Mouse (Mus musculus): ENCODE results near the gene Cct4. TPM values are rescaled to one million over a fixed set of nuclear protein-coding genes. Genes with fewer than 3 reads are reported as not detected.

Cct4 gene
- polyA plus RNA-seq (2012; rRNA removed): 118 and 173 TPM in 2 replicates

DNA sequence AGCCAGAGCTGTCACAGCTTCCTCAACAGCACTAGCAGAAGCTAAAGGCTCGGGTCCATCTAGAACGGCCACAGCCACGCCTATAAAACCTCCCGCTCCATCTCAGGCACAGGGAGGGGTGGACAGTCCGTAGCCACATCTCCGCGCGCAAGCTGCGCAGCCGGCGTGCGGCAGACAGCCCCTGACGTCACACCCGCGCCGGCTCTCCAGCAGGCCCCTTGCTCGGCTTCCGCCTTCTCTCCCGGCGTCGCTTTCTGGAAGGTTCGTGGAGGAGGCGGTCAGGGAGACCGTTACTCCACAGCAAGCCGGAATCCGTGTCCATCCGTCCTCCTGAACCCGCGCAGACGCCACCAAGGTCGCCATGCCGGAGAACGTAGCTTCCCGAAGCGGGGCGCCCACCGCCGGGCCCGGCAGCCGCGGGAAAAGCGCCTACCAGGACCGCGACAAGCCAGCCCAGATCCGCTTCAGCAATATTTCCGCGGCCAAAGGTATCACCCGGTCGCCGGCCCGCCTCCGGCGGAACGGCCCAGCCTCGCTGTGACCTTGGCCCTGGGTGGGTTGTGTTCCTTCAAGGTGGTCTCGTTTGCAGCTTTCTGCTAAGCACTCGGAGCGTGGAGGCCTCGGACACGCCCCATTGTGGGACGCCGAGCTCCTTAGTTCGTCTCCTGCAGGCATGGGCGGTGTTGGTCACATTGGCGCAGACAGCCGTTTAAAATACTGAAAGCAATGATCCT lies at the start of gene Cct4:
TSS of gene Cct4 (plus strand) at position 127 of the 734 bp plus-strand sequence.

DNA sequence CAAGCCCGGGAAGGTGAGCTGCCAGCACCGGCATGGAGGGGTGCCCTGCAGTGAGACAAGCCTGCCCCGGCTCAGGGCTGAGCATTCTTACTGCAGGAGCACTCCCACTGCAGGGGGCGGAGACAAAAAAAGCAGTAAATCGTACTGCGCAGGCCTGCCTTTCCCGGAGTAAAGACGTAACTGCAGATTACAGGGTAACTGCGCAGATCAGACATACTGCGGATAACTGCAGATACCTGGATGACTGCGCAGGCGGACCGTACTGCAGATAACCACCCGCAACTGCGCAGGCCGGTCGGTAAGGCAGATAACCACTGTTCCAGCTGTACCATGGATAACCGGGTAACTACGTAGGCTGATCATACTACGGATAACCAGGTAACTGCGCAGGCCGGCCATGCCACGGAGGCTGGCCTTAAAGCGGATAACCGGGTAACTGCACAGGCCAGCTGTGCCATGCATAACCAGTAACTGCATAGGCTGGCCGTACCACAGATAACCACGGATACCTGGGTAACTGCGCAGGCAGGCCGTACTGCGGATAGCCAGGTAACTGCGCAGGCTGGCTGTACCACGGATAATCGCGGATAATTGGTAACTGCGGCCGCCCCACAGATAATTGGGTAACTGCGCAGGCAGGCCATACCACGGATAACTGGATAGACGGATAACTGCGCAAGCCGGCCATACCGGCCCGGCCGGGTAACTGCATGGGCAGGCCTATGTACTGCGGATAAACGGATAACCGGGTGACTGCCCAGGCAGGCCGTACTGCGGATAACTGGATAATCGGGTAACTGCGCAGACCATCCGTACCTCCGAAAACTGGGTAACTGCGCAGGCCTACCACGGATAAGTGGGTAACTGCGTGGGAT lies 18.2 kb upstream of the Cct4 start, which contains the start of gene Zrsr1:
TSS of gene Zrsr1 (plus strand) at position 171 of the 875 bp plus-strand sequence.

DNA sequence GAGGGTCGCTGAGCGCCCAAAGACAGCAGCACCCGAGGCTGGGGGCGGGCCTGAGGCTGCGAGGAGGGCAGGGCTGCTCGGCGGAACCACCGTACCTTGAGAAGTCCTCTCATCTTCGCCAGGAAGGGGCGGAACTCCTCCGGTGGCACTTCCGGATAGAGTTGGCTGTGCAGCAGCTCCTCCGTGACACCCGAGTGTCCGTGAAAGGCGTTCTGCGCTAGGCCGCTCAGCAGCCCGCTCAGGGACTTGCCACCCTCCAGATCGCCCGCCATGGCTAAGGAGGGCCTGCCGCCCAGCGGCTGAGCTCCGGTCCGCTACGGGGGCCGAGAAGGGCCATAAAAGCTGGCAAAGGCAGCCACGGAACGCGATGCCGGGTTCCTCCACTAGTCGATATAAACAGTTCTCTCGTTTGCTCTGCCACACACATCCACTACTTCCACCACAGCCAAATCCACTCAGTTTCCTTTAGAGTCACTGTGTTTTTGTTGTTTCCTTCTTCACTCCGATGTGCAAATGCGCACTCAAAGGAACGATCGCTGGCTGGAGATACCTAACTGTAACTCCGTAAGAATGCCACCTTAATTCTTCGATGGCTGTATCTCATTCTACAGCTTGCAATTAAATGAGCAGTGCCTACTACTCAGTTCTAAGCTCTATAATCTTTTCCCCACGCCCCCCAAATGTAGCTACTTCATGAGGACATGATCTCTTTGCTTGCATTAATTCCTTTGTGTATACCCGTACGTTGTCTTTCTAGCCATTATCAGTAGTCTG lies 8.1 kb upstream of the Cct4 start, which contains the start of the genes Gm28048 and Commd1:
TSS of gene Gm28048 (minus strand) at position 107 of the 774 bp plus-strand sequence.
TSS of gene Commd1 (minus strand) at position 399 of the 774 bp plus-strand sequence.

DNA sequence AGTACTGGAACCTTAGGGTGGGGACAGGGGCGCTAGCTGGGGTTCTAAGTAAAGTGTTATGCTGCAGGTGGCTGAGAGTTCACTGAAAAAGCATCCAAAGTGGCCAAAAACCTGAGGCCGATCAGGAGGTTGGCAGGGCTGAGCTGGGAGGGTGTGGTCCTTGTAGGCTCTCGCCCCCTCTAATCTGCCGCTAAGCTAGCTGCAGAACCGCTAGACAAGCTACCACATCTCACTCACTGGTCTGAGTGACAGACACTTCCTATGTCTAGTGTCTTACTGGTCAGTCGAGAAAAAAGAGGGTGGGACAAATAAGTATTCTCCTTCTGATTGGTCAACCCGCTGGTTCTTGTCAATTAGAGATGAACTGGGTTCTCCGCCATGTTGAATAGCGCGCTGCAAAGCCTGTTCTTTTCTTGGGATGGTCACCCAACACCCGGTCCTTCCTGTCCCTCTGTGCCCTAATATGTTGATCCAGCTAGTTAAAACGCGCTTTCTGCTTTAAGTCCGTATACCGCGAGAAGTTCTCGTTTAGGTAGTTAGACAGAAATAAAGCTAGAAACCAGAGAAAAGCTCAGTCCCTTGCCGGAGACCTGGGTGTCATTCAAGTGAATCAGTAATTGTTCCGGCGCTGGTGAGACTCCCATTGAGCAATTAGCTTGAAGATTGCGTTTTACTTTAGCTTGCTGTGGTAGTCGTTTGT lies 17.3 kb downstream of the Cct4 start, which contains the start of gene Fam161a:
TSS of gene Fam161a (plus strand) at position 51 of the 700 bp plus-strand sequence.

Other genes with a start within 250 kb of the Cct4 start
- 7.9 and 8.5 TPM in 2 replicates for gene B3gnt2, start 129.6 kb upstream of the Cct4 start, polyA plus RNA-seq (2012; rRNA removed)
- 0.95 and 1.2 TPM in 2 replicates for gene Zrsr1, start 18.5 kb upstream of the Cct4 start, polyA plus RNA-seq (2012; rRNA removed)
- not detected in 2 replicates for gene Gm28048, start 8.4 kb upstream of the Cct4 start, polyA plus RNA-seq (2012; rRNA removed)
- gene Commd1, start 8.1 kb upstream of the Cct4 start, polyA plus RNA-seq (2012; rRNA removed): 2.8 and 3.0 TPM in 2 replicates
- 0.18 and 0.23 TPM in 2 replicates for gene Fam161a, start 17.0 kb downstream of the Cct4 start, polyA plus RNA-seq (2012; rRNA removed)

Data from stomach, adult 2 months (tissue).